12 mouse cellular contexts compared by ENCODE assay signal in genomic region chr10:116083965-116084364, GRCm38 (mm10). TPM values are rescaled to one million over a fixed set of nuclear protein-coding genes. Genes with fewer than 3 reads are reported as not detected.
A peak's percentile ranks its signal among the peaks of the same experiment; 100 is the strongest.
DNase-seq lines count a peak whose midpoint lies in the region; ATAC-seq and TF ChIP-seq lines count a peak whose summit lies in the region.
"Had no signal": no experiment of that assay in that cellular context is flagged by ENCODE, and none has a peak within 500 bp of the region (broad histone marks: within the 10 kb centered on the region; RNA-seq: fewer than 3 reads in every experiment).

No protein-coding gene starts in this region.

- 26% methylated on average over 3 of the region's 3 CpGs for WGBS in lung, postnatal 0 days
- WGBS in embryonic facial prominence, embryonic 13.5 days, result 18% methylated on average over 3 of the region's 3 CpGs

- no peak for TF ChIP-seq EP300 in lung, postnatal 0 days (IDR thresholded peaks at IDR 0.05)

- no peaks in the 10 kb centered on the region for H3K4me1 ChIP-seq in lung, postnatal 0 days (ENCODE audit: insufficient read depth, low read depth, low read length)
- 0 out of 2 replicates have a peak, but pooled peaks cover 5% of the 10 kb centered on the region for H3K4me1 ChIP-seq in embryonic facial prominence, embryonic 13.5 days
- H3K4me1 ChIP-seq: embryonic facial prominence, embryonic 12.5 days; heart, embryonic 15.5 days had no signal

- in situ Hi-C loops in Patski (cut with MboI; ENCODE audit: low pct_unique_long_range_greater_than_20kb), result loop anchor here (5.0 to 25.0 kb wide), 2 partner anchors 108 to 228 kb away; no protein-coding TSS in a partner anchor

- no peaks in the 10 kb centered on the region for H3K9me3 ChIP-seq in lung, postnatal 0 days (ENCODE audit: low read length)
- no peaks in the 10 kb centered on the region for H3K9me3 ChIP-seq in embryonic facial prominence, embryonic 13.5 days
- H3K9me3 ChIP-seq: embryonic facial prominence, embryonic 12.5 days; heart, embryonic 15.5 days had no signal

- no peaks in the 10 kb centered on the region for H3K27me3 ChIP-seq in lung, postnatal 0 days (replicated peaks; ENCODE audit: insufficient read depth, low read length)
- H3K27me3 ChIP-seq in Patski, result peaks cover 18% of the 10 kb centered on the region
- peaks cover 5% of the 10 kb centered on the region; the same call in 1 of the 2 replicates for H3K27me3 ChIP-seq in embryonic facial prominence, embryonic 13.5 days
- H3K27me3 ChIP-seq: embryonic facial prominence, embryonic 12.5 days; heart, embryonic 15.5 days had no signal

- POLR2A ChIA-PET in Patski (lab: Charles Lee), result no interaction called here

- intact Hi-C loops in gastrocnemius, adult 2 months (cut with DNase I), result no loop called here

- CTCF ChIA-PET in Patski (lab: Charles Lee), result interaction anchor here (3.2 kb wide), 1 partner anchor 113 kb away, joined by 11 read pairs; no protein-coding TSS in a partner anchor

- H3K36me3 ChIP-seq in lung, postnatal 0 days (ENCODE audit: insufficient read depth, low read length), result no peaks in the 10 kb centered on the region
- no peaks in the 10 kb centered on the region for H3K36me3 ChIP-seq in embryonic facial prominence, embryonic 13.5 days
- H3K36me3 ChIP-seq: embryonic facial prominence, embryonic 12.5 days; G1E; heart, embryonic 15.5 days had no signal

- H3K9ac ChIP-seq in lung, postnatal 0 days (replicated peaks; ENCODE audit: low read depth), result no peak overlapping the region
- H3K9ac ChIP-seq in embryonic facial prominence, embryonic 13.5 days, result no peak overlapping the region
- H3K9ac ChIP-seq: embryonic facial prominence, embryonic 12.5 days; heart, embryonic 15.5 days had no signal

- DNase-seq in gastrocnemius, adult 2 months, result no peak
- no peak for DNase-seq in gastrocnemius, adult 18-20 months (ENCODE audit: low spot score)
- DNase-seq in lung, postnatal 0 days (ENCODE audit: low spot score), result peak; percentile 13
- DNase-seq in lung, postnatal 25 days (ENCODE audit: low spot score), result no peak
- no peak for DNase-seq in Patski (ENCODE audit: low read depth, low spot score)
- DNase-seq in thymus, postnatal 25 days, result no peak

- no peak overlapping the region for H3K27ac ChIP-seq in gastrocnemius, adult 2 months
- no peak overlapping the region for H3K27ac ChIP-seq in lung, postnatal 0 days (ENCODE audit: low read length)
- no peak overlapping the region for H3K27ac ChIP-seq in embryonic facial prominence, embryonic 13.5 days
- H3K27ac ChIP-seq: embryonic facial prominence, embryonic 12.5 days; heart, embryonic 15.5 days had no signal

- peak; percentile 24 for TF ChIP-seq CTCF in gastrocnemius, adult 2 months (IDR thresholded peaks at IDR 0.05)
- TF ChIP-seq CTCF in lung, postnatal 0 days (IDR thresholded peaks at IDR 0.05), result peak; percentile 44
- peak; percentile 52 for TF ChIP-seq CTCF in Patski (IDR thresholded peaks at IDR 0.05)

- H3K4me3 ChIP-seq in gastrocnemius, adult 2 months, result no peak overlapping the region
- no peak overlapping the region for H3K4me3 ChIP-seq in lung, postnatal 0 days (ENCODE audit: low read depth, low read length)
- no peak overlapping the region for H3K4me3 ChIP-seq in embryonic facial prominence, embryonic 13.5 days
- H3K4me3 ChIP-seq: embryonic facial prominence, embryonic 12.5 days; heart, embryonic 15.5 days had no signal

- H3K4me2 ChIP-seq in lung, postnatal 0 days (replicated peaks; ENCODE audit: low read depth, low read length), result no peak overlapping the region
- peak overlapping the region; percentile 27; the same call in 1 of the 2 replicates for H3K4me2 ChIP-seq in embryonic facial prominence, embryonic 13.5 days
- H3K4me2 ChIP-seq: embryonic facial prominence, embryonic 12.5 days; heart, embryonic 15.5 days had no signal

- no peak for ATAC-seq in lung, postnatal 0 days
- no peak for ATAC-seq in Patski
- ATAC-seq in embryonic facial prominence, embryonic 13.5 days (ENCODE audit: insufficient number of reproducible peaks, insufficient read depth, low FRiP score, low TSS enrichment, low read depth), result no peak
- ATAC-seq in erythroid progenitor cell, adult 5-6 weeks (replicated peaks; ENCODE audit: low FRiP score, poor library complexity, severe bottlenecking), result no peak

RNA-seq across cellular contexts. Expression of gene 4933416C03Rik, which starts 29.8 kb away (rescaled TPM):
- not detected for total RNA-seq in gastrocnemius, adult 2 months (2021)
- total RNA-seq in gastrocnemius, adult 18-20 months (2021), result not detected
- not detected in 2 replicates for polyA plus RNA-seq in lung, postnatal 0 days (2015; fragmentation: Nextera tagmentation; extraction: Ambion mirVana)
- not detected for polyA plus RNA-seq in Patski (2021)
- polyA plus RNA-seq in embryonic facial prominence, embryonic 13.5 days (2015; fragmentation: Nextera tagmentation; extraction: Ambion mirVana), result not detected in 2 replicates
- total RNA-seq in erythroid progenitor cell, adult 5-6 weeks (2015; ENCODE audit: low replicate concordance), result not detected in 2 replicates
- not detected in 2 replicates for total RNA-seq in erythroid progenitor cell, adult 5-6 weeks (2017; ENCODE audit: low replicate concordance)
- total RNA-seq: G1E; layer of hippocampus, postnatal 14 days had no signal
- polyA plus RNA-seq: embryonic facial prominence, embryonic 12.5 days; G1E; heart, embryonic 15.5 days had no signal
